Mouse (Mus musculus) hindbrain, embryonic 12.5 days (tissue): ENCODE measurements at regions not wholly inside any gene's neighbourhood (a gene's known extent, or its start where the extent isn't known, plus 50 kb on each side); places are given as distances from the start of the nearest gene placed in this dataset.

Source experiments
- ATAC-seq: fragments of 200-750 bp; cut with Nextera tagmentation; 2 replicates; pipeline ENCODE4 v1.8.0; 2017; ENCODE audit warnings: moderate TSS enrichment; ENCODE audit not compliant: low FRiP score
- H3K27ac ChIP-seq: fragments of 300-500 bp; sonication (generic); 2 replicates; pipeline ENCODE4 v1.5.1; 2016; ENCODE audit warnings: mild to moderate bottlenecking
- H3K27me3 ChIP-seq: fragments of 300-500 bp; sonication (generic); 2 replicates; pipeline ENCODE4 v1.6.1; 2016; ENCODE audit warnings: mild to moderate bottlenecking
- H3K36me3 ChIP-seq: fragments of 300-500 bp; sonication (generic); 2 replicates; pipeline ENCODE4 v1.6.1; 2016; ENCODE audit warnings: mild to moderate bottlenecking
- H3K4me1 ChIP-seq: fragments of 300-500 bp; sonication (generic); 2 replicates; pipeline ENCODE4 v1.6.1; 2016
- H3K4me2 ChIP-seq: fragments of 300-500 bp; sonication (generic); replicated peaks from 2 replicates; pipeline ENCODE4 v1.6.1; 2016; ENCODE audit warnings: mild to moderate bottlenecking
- H3K4me3 ChIP-seq: fragments of 300-500 bp; sonication (generic); 2 replicates; pipeline ENCODE4 v1.5.1; 2016; ENCODE audit warnings: mild to moderate bottlenecking
- H3K9ac ChIP-seq: fragments of 300-500 bp; sonication (generic); 2 replicates; pipeline ENCODE4 v1.6.1; 2016; ENCODE audit warnings: mild to moderate bottlenecking, moderate library complexity
- H3K9me3 ChIP-seq: fragments of 300-500 bp; sonication (generic); replicated peaks from 2 replicates; pipeline ENCODE4 v1.6.1; 2016; ENCODE audit warnings: mild to moderate bottlenecking
- WGBS: fragments of 180-500 bp; shearing (Covaris S2); methylation state at CpG from one replicate; pipeline ENCODE4 v1.1.7; 2016; 5-methylcytosine and 5-hydroxymethylcytosine counted together

DNA sequence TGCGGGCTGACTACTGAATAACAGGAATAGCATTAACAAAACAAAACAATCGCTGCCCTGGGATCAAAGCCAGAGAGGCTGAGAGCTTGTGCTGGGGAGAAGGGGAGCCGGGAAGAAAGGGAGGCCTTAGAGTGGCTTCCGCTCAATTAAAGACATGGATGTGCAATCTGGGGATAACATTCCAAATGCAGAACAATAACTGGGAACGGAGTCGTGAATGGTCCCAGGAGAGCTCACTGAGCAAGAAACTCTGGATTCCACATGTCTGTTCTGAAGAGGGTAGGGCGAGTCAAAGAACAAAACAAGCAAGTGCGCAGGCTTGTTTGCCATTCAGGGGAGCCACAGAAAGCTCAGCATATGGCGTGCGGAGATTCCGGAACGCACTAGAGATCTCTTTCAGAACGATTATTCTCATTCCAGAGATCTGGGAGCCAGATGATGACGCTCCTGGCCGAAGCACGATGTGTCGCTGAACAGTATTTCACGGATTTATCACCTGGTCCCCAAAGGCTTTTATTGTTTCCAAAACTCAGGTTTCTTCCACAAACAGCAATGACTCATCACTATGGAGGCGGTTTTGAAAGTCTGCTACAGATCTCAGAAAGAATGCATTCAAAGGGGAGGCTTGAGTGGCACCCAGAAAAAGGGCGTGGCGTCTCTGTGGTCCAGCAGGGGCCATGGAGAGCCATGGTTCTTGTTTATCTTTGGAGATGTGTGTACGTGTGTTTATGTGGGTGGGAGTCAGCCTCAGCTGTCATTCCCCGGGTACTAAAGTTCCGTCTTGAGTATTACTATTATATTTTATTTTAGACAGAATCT lies 159.0 kb downstream of the Slc4a3 start:
- Histone ChIP-seq H3K4me3 (no peak overlapping the region), H3K27ac (no peak overlapping the region), H3K36me3 (no peaks in the 10 kb centered on the region), H3K27me3 (peaks cover 6% of the 10 kb centered on the region; the same call in 1 of the 2 replicates), H3K4me1 (0 out of 2 replicates have a peak, but pooled peaks cover 5% of the 10 kb centered on the region), H3K9ac (no peak overlapping the region; the same call in 1 of the 2 replicates), H3K9me3 (no peaks in the 10 kb centered on the region), H3K4me2 (peak overlapping the region; percentile 43)
- 36% methylated on average over 24 of the region's 24 CpGs for WGBS
- no peak for ATAC-seq

DNA sequence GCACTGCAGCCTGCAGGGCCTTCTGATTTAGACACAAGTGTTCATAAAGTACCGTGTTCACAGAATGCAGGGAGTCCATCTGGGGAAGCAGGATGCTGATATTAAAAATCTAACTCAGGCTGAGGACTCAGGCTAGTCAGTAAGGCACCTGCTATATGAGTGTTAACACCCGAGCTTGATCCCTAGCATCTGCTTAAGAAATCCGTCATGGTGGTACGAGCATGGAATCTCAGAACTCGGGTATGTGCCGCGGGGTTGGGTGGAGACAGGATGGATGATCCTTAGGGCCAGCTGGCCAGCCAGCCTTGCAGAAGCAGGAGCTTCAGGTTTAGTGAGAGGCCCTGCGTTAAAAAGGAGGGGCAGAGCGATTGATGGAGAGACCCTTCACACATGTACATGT lies 160.1 kb downstream of the Slc4a3 start:
- H3K27me3 ChIP-seq = peaks cover 6% of the 10 kb centered on the region; the same call in 1 of the 2 replicates
- H3K27ac ChIP-seq = no peak overlapping the region
- whole genome bisulfite sequencing = 76% methylated on average over 9 of the region's 9 CpGs
- 0 out of 2 replicates have a peak, but pooled peaks cover 5% of the 10 kb centered on the region for H3K4me1 ChIP-seq
- no peaks in the 10 kb centered on the region for H3K36me3 ChIP-seq
- no peak for ATAC-seq
- no peak overlapping the region for H3K4me2 ChIP-seq
- H3K4me3 ChIP-seq = no peak overlapping the region
- no peak overlapping the region for H3K9ac ChIP-seq
- H3K9me3 ChIP-seq = no peaks in the 10 kb centered on the region

DNA sequence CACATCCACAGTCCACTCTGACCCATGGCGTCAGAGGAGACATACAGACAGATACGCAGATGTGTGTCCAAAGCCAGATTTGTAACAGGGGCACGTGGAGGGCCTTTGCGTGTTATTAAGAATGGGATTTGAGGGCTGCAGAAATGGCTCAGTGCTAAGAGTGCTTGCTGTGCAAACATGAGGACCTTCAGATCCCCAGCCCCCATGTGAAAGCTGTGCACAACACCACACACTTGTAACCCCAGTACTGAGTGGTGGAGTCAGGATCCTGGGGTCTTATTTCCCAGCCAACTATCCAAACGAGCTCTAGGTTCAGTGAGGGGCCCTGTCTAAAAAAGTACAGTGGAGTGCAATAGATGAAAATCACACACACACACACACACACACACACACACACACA lies 177.4 kb downstream of the Slc4a3 start:
- ATAC-seq = no peak
- H3K4me3 ChIP-seq = no peak overlapping the region
- H3K9ac ChIP-seq = no peak overlapping the region
- H3K27me3 ChIP-seq = no peaks in the 10 kb centered on the region
- H3K27ac ChIP-seq = no peak overlapping the region
- no peak overlapping the region for H3K4me2 ChIP-seq
- no peaks in the 10 kb centered on the region for H3K9me3 ChIP-seq
- H3K36me3 ChIP-seq = no peaks in the 10 kb centered on the region
- WGBS = 87% methylated on average over 5 of the region's 5 CpGs
- H3K4me1 ChIP-seq = no peaks in the 10 kb centered on the region

DNA sequence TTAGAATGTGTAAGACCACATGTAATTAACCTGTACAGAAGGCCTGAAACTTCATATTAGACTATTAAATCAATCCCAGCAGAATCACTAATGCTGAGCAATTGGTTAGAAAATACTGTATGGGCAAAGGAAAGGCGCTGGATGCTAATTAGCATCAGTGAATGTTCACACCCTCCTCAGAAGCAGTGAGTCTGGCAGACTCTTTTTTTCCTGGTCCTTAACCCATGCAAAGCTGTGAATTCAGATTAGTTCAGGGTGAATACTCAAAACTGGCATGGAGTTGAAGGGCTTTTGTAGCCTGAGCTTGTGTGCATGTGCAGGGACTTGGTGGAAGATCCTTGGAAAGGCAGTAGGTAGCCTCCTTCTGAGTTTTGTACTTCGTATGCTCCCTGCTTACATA lies 179.3 kb downstream of the Slc4a3 start:
- H3K4me3 ChIP-seq = no peak overlapping the region
- H3K27me3 ChIP-seq = no peaks in the 10 kb centered on the region
- 55% methylated on average over 2 of the region's 2 CpGs for WGBS
- H3K4me1 ChIP-seq = no peaks in the 10 kb centered on the region
- H3K9ac ChIP-seq = no peak overlapping the region
- H3K4me2 ChIP-seq = no peak overlapping the region
- H3K36me3 ChIP-seq = no peaks in the 10 kb centered on the region
- no peak overlapping the region for H3K27ac ChIP-seq
- H3K9me3 ChIP-seq = no peaks in the 10 kb centered on the region
- no peak for ATAC-seq

DNA sequence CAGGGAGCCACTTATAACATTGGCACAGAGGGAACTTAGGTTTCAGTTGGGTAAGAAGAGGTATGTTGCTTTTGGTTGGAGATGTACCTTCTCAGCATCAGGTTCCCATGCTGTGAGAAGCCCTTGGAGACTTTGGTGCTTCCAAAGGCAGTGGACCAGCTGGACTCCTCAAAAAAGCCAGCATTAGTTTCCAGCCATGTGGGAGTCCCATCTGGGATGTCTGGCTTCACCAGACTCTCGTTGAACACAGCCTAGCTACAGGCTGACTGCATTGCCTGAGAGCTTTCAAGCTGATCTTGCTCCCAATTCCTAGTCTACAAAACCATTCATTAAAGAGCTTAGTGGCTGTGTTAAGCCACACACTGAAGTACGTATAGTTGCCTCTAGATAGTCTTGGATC lies 182.8 kb downstream of the Slc4a3 start:
- Histone ChIP-seq H3K9me3 (no peaks in the 10 kb centered on the region), H3K4me1 (no peaks in the 10 kb centered on the region), H3K4me2 (no peak overlapping the region), H3K27me3 (no peaks in the 10 kb centered on the region), H3K9ac (no peak overlapping the region), H3K4me3 (no peak overlapping the region), H3K27ac (no peak overlapping the region), H3K36me3 (no peaks in the 10 kb centered on the region)
- WGBS = 73% methylated on average over 2 of the region's 2 CpGs
- ATAC-seq = no peak

DNA sequence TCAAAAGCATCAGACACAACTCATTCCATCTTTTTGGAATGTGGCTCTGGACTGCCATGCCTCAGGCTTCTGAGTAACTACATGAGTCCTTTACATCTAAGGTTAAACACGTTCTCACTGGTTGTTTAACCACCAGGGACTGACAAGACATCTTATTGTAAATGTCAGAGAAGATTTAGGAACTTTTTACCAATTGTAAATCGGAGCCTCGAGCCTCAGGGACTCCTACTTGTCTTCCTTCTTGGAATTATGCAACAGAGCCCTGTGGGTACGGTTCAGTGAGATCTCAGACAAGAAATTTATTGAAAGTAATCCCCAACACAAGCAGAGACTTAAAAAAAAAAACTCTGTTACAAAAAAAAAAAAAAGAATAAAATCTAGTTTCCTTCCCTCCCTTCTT lies 187.7 kb downstream of the Slc4a3 start:
- no peaks in the 10 kb centered on the region for H3K9me3 ChIP-seq
- ATAC-seq = no peak
- H3K4me2 ChIP-seq = no peak overlapping the region
- no peaks in the 10 kb centered on the region for H3K36me3 ChIP-seq
- H3K27ac ChIP-seq = no peak overlapping the region
- H3K4me1 ChIP-seq = no peaks in the 10 kb centered on the region
- H3K27me3 ChIP-seq = no peaks in the 10 kb centered on the region
- 60% methylated on average over 4 of the region's 4 CpGs for whole genome bisulfite sequencing
- H3K4me3 ChIP-seq = no peak overlapping the region
- H3K9ac ChIP-seq = no peak overlapping the region

DNA sequence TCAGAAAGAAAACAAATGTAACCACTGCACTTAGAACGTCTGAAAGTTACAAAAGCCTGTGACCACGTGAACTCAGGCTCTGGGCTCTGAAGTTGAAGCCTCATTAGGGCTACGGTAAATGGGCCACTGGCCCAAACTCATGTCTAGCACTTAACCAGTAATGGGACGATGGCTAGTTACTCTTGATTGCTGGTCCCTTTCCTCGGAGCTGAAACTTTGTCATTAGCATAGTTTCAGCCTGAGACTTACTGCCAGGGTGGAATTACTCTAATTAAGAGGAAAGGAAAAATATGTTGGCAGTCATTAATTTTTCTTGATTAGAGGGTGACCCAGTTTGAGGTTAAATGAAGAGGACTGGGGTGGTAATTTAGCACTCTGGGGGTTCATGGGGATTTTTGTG lies 192.6 kb downstream of the Slc4a3 start:
- H3K9ac ChIP-seq = no peak overlapping the region
- no peak for ATAC-seq
- no peaks in the 10 kb centered on the region for H3K36me3 ChIP-seq
- H3K27ac ChIP-seq = no peak overlapping the region
- WGBS = 75% methylated on average over 5 of the region's 5 CpGs
- H3K4me2 ChIP-seq = no peak overlapping the region
- H3K4me3 ChIP-seq = no peak overlapping the region
- no peaks in the 10 kb centered on the region for H3K4me1 ChIP-seq
- H3K27me3 ChIP-seq = no peaks in the 10 kb centered on the region
- H3K9me3 ChIP-seq = no peaks in the 10 kb centered on the region

DNA sequence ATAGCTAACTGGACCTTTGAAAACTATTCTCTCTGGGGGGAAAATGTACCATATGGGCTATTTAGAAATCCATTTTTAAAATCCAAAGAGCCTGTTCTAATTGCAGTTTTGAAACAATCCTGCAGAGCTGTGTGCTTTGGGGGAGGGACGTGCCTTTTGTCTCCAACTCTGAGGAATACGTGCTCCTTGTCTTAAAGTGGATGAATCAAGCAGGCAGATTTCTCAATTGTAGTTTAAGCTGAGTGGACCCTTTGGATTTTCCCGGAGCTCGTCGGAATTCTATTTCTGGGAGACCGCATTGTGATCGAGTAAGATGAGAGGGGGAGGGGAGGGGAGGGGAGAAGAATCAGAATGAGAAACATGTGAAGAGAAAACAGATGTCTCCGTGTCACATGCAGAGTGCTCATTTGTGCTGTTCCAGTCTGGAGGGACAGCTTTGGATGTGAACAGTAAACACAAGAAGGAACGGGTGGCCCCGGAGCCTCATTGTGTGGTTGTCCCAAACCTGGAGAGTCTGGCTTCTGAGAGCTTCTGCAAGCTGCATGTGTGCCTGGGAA lies 203.7 kb downstream of the Slc4a3 start:
- H3K9me3 ChIP-seq = 0 out of 2 replicates have a peak, but pooled peaks cover 3% of the 10 kb centered on the region
- no peak overlapping the region for H3K4me3 ChIP-seq
- H3K4me1 ChIP-seq = 0 out of 2 replicates have a peak, but pooled peaks cover 4% of the 10 kb centered on the region
- no peaks in the 10 kb centered on the region for H3K27me3 ChIP-seq
- no peak for ATAC-seq
- H3K9ac ChIP-seq = no peak overlapping the region
- H3K27ac ChIP-seq = no peak overlapping the region
- no peaks in the 10 kb centered on the region for H3K36me3 ChIP-seq
- WGBS = 33% methylated on average over 10 of the region's 10 CpGs
- peak overlapping the region; percentile 7; the same call in 1 of the 2 replicates for H3K4me2 ChIP-seq

DNA sequence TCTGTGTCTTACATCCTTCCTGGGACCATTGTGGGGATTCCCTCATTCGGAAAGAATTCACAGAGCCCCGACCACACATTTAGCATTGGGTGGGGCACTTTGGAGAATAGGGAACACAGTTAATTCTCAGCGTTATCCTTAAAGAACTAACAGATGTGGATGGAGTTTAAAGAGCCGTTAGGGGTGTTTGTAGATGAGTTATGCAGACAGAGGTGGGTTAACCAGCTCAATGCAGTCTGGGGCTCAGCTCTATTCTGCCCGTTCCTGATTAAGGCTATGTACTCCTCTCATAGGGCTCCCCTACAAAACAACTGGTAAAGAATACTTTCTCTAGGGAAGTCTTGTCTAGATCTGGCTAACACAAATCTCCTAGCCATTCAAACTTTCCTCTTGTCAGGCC lies 226.1 kb downstream of the Slc4a3 start:
- 81% methylated on average over 5 of the region's 5 CpGs for WGBS
- Histone ChIP-seq H3K27ac (no peak overlapping the region), H3K4me3 (no peak overlapping the region)

DNA sequence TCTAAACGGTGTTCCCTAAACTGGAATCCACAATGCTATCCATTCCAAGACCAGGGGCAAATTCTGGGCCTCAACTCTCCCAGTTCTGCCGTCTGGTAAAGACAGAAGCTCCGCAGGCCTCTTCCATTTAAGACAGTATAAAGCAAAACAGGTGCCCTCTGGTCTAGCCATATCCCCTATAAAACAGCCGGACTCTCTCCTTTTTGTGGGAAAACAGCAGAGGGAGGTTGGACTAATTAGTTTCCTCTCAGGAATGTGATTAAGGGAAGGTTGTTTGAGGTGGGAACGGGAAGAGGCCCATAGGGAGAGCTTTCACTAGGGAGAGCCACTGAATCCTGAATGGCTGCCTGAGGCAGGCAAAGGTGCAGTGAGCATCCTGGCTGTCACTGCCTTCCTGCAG lies 226.9 kb downstream of the Slc4a3 start:
- 59% methylated on average over 5 of the region's 5 CpGs for WGBS
- H3K4me1 ChIP-seq = peaks cover 3% of the 10 kb centered on the region; the same call in 1 of the 2 replicates
- no peak overlapping the region for H3K4me3 ChIP-seq
- H3K27me3 ChIP-seq = no peaks in the 10 kb centered on the region
- no peak overlapping the region for H3K9ac ChIP-seq
- no peaks in the 10 kb centered on the region for H3K36me3 ChIP-seq
- ATAC-seq = no peak
- H3K4me2 ChIP-seq = no peak overlapping the region
- H3K27ac ChIP-seq = no peak overlapping the region
- H3K9me3 ChIP-seq = no peaks in the 10 kb centered on the region

More for the DNA sequence above, 226.1 kb downstream of the Slc4a3 start:
- Histone ChIP-seq H3K36me3 (no peaks in the 10 kb centered on the region), H3K9ac (no peak overlapping the region), H3K4me1 (peaks cover 3% of the 10 kb centered on the region; the same call in 1 of the 2 replicates), H3K27me3 (no peaks in the 10 kb centered on the region), H3K9me3 (no peaks in the 10 kb centered on the region), H3K4me2 (no peak overlapping the region)
- ATAC-seq = no peak

DNA sequence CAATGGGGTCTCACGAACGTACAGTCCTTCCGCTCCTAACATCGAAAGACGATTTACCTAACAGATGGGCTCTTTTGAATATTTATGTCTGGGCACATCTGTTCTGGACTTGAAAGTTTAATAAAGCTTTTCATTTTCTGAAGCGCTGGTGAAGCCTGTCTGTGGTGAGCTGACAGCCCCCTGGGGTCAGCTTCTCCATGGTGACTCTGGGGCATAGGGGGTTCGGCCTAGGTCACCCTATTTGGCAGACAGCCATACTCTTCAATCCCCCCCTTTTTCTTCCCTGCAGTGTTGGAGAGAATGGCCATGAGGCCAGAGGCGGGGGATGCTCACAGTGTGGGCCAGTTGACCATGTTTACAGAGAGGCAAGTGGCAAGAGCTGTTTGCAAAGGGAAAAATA lies 232.8 kb downstream of the Slc4a3 start:
- Histone ChIP-seq H3K27me3 (no peaks in the 10 kb centered on the region), H3K36me3 (no peaks in the 10 kb centered on the region), H3K9me3 (no peaks in the 10 kb centered on the region; the same call in 1 of the 2 replicates), H3K4me1 (peaks cover 9% of the 10 kb centered on the region), H3K9ac (no peak overlapping the region), H3K4me3 (no peak overlapping the region), H3K4me2 (no peak overlapping the region), H3K27ac (no peak overlapping the region)
- ATAC-seq = peak; percentile 73
- 33% methylated on average over 8 of the region's 8 CpGs for WGBS

DNA sequence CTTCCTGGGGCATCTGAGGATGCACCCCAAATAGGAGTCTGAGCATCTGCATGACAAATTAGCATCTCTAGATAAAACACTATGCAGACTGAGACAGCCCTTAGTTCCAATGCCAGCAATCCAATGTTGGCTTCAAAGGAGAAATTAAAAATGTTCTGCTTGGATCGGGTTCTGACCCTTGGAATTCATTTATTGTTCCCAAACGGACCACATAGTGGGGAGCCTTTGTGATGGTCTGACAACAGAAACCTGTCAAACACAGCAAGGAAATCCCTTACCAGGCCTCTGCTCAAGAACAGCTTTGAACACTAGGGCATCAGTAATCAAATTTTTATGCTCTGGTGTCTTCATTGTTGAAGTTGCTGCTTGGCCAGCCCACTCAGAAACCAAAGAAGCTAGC lies 237.1 kb downstream of the Slc4a3 start:
- Histone ChIP-seq H3K9me3 (no peaks in the 10 kb centered on the region; the same call in 1 of the 2 replicates), H3K9ac (no peak overlapping the region), H3K4me2 (no peak overlapping the region), H3K27ac (no peak overlapping the region), H3K4me1 (peaks cover 9% of the 10 kb centered on the region), H3K36me3 (no peaks in the 10 kb centered on the region), H3K4me3 (no peak overlapping the region), H3K27me3 (0 out of 2 replicates have a peak, but pooled peaks cover 4% of the 10 kb centered on the region)
- WGBS = 37% methylated on average over 2 of the region's 2 CpGs
- ATAC-seq = no peak
